In the genomic region with DNA sequence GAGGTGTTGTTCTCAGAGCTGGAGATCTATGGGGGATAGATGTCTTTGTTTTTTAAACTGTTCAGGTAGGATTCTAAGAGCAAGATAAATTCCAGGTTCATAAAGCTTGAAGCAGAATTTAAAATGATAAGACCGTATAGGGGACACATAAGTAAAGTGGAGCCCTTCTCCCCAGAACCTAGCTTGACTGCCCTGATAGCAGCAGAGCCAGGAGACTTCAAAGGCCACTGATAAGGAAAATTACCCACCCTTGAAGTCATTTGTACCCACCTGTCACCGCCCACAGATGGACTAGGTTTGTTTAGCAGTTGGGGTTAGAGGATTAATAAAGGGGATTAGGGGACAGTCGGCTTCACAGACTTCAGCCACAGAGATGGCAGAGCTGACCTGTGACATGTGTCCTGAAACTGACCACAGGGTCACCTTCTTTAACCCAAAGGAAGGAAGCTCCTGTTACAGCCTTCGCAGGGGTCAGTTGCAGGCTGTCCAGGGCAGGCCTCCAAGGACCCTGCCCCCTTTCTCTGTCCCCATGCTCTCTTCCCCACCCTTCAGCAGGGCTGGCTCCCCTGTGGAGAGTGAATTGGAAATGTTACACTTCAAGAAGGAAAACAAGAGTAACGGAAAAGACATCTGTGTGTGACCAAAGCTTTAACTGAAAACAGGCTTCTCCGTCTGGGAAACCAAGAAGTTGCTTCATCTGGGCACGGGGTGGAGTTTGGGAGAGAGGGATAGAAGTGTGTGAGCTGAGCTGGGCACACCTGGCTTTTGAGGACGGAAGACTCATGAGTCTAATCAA, we compare ENCODE assay signal across 17 mouse cellular contexts. TPM values are rescaled to one million over a fixed set of nuclear protein-coding genes. Genes with fewer than 3 reads are reported as not detected.
DNase-seq lines count a peak whose midpoint lies in the region; ATAC-seq and TF ChIP-seq lines count a peak whose summit lies in the region.
"Had no signal": no experiment of that assay in that cellular context is flagged by ENCODE, and none has a peak within 500 bp of the region (broad histone marks: within the 10 kb centered on the region; RNA-seq: fewer than 3 reads in every experiment).

No protein-coding gene starts in this region.

- ATAC-seq in intestine, embryonic 15.5 days: peak; percentile 58
- no peak for ATAC-seq in intestine, postnatal 0 days
- ATAC-seq in embryonic facial prominence, embryonic 11.5 days (replicated peaks; ENCODE audit: insufficient number of reproducible peaks, low FRiP score, low TSS enrichment, low read depth): peak; percentile 53
- ATAC-seq in granulocyte monocyte progenitor cell, adult 5-6 weeks (replicated peaks; ENCODE audit: poor library complexity, severe bottlenecking): peak; percentile 19; the same call in 1 of the 2 replicates
- ATAC-seq: liver, postnatal 0 days had no signal

- peak; percentile 83 for DNase-seq in embryonic facial prominence, embryonic 11.5 days (ENCODE audit: low spot score)
- peak; percentile 68 for DNase-seq in mesoderm, embryonic 11.5 days (ENCODE audit: low read depth, low spot score)
- DNase-seq in neural tube, embryonic 10.5 days (ENCODE audit: extremely low spot score, low spot score): no peak
- DNase-seq in adrenal gland, adult 8-10 months: no peak
- DNase-seq in cerebellum, adult 11-12 months: no peak
- DNase-seq: cerebellum, adult 11 months; gastrocnemius, adult 2 months; kidney, postnatal 25 days; left cerebral cortex, postnatal 4 days; liver, postnatal 0 days; thymus, postnatal 14 days had no signal

- H3K9me3 ChIP-seq in intestine, embryonic 15.5 days: no peaks in the 10 kb centered on the region
- no peaks in the 10 kb centered on the region for H3K9me3 ChIP-seq in intestine, postnatal 0 days (ENCODE audit: control insufficient read depth)
- H3K9me3 ChIP-seq in embryonic facial prominence, embryonic 11.5 days (replicated peaks; ENCODE audit: control insufficient read depth, low read length): no peaks in the 10 kb centered on the region
- H3K9me3 ChIP-seq: G1E; neural tube, embryonic 13.5 days had no signal

- 40% methylated on average over 8 of the region's 8 CpGs for WGBS in intestine, embryonic 15.5 days
- 32% methylated on average over 8 of the region's 8 CpGs for WGBS in intestine, postnatal 0 days
- 8% methylated on average over 8 of the region's 8 CpGs for WGBS in embryonic facial prominence, embryonic 11.5 days

- peaks cover 6% of the 10 kb centered on the region; the same call in 1 of the 2 replicates for H3K4me1 ChIP-seq in intestine, embryonic 15.5 days (replicated peaks)
- no peaks in the 10 kb centered on the region; the same call in none of the 2 replicates for H3K4me1 ChIP-seq in intestine, postnatal 0 days (replicated peaks; ENCODE audit: control insufficient read depth, insufficient read depth, low read length)
- no peaks in the 10 kb centered on the region; the same call in none of the 2 replicates for H3K4me1 ChIP-seq in embryonic facial prominence, embryonic 11.5 days (ENCODE audit: control insufficient read depth, insufficient read depth, low read length)

- H3K27me3 ChIP-seq in intestine, embryonic 15.5 days (replicated peaks): no peaks in the 10 kb centered on the region
- no peaks in the 10 kb centered on the region for H3K27me3 ChIP-seq in intestine, postnatal 0 days (replicated peaks; ENCODE audit: control insufficient read depth, insufficient read depth, low read length)
- no peaks in the 10 kb centered on the region for H3K27me3 ChIP-seq in embryonic facial prominence, embryonic 11.5 days (ENCODE audit: control insufficient read depth, insufficient read depth, low read length)
- H3K27me3 ChIP-seq: neural tube, embryonic 13.5 days had no signal

- TF ChIP-seq CTCF in intestine, postnatal 0 days (IDR thresholded peaks at IDR 0.05; ENCODE audit: low read depth): no peak

- no peaks in the 10 kb centered on the region for H3K36me3 ChIP-seq in intestine, embryonic 15.5 days
- H3K36me3 ChIP-seq in intestine, postnatal 0 days (ENCODE audit: control insufficient read depth, insufficient read depth): no peaks in the 10 kb centered on the region
- no peaks in the 10 kb centered on the region for H3K36me3 ChIP-seq in embryonic facial prominence, embryonic 11.5 days (replicated peaks; ENCODE audit: control insufficient read depth, insufficient read depth, low read depth, low read length)
- H3K36me3 ChIP-seq: G1E; neural tube, embryonic 13.5 days had no signal

- no peak overlapping the region for H3K4me2 ChIP-seq in intestine, embryonic 15.5 days (replicated peaks)
- H3K4me2 ChIP-seq in intestine, postnatal 0 days (replicated peaks; ENCODE audit: low read depth): no peak overlapping the region
- no peak overlapping the region for H3K4me2 ChIP-seq in embryonic facial prominence, embryonic 11.5 days (ENCODE audit: low read depth, low read length)
- H3K4me2 ChIP-seq: heart, embryonic 11.5 days; neural tube, embryonic 13.5 days had no signal

- no peak overlapping the region for H3K4me3 ChIP-seq in intestine, embryonic 15.5 days (replicated peaks)
- H3K4me3 ChIP-seq in intestine, postnatal 0 days (ENCODE audit: low read depth, low read length): no peak overlapping the region
- H3K4me3 ChIP-seq in embryonic facial prominence, embryonic 11.5 days (ENCODE audit: low read depth, low read length): no peak overlapping the region
- H3K4me3 ChIP-seq: gastrocnemius, adult 2 months; neural tube, embryonic 13.5 days had no signal

- H3K9ac ChIP-seq in intestine, embryonic 15.5 days: no peak overlapping the region
- H3K9ac ChIP-seq in intestine, postnatal 0 days (ENCODE audit: low read depth, low read length): no peak overlapping the region
- no peak overlapping the region for H3K9ac ChIP-seq in embryonic facial prominence, embryonic 11.5 days (replicated peaks; ENCODE audit: low read length)
- H3K9ac ChIP-seq: liver, postnatal 0 days; neural tube, embryonic 13.5 days had no signal

- H3K27ac ChIP-seq in intestine, embryonic 15.5 days: no peak overlapping the region
- no peak overlapping the region for H3K27ac ChIP-seq in intestine, postnatal 0 days (ENCODE audit: low read depth, low read length)
- no peak overlapping the region for H3K27ac ChIP-seq in embryonic facial prominence, embryonic 11.5 days (replicated peaks; ENCODE audit: low read depth, low read length)
- H3K27ac ChIP-seq: gastrocnemius, adult 2 months; neural tube, embryonic 13.5 days had no signal

RNA-seq across cellular contexts. Expression of a gene that starts 43.5 kb away (rescaled TPM):
- 9.8 and 10.3 TPM in 2 replicates for polyA plus RNA-seq in intestine, embryonic 15.5 days (2015; fragmentation: Nextera tagmentation; extraction: Ambion mirVana)
- polyA plus RNA-seq in intestine, postnatal 0 days (2015; fragmentation: Nextera tagmentation; extraction: Ambion mirVana): 3.1 and 3.6 TPM in 2 replicates
- 19.5 and 20.7 TPM in 2 replicates for polyA plus RNA-seq in embryonic facial prominence, embryonic 11.5 days (2014; fragmentation: Nextera tagmentation; extraction: Ambion mirVana)
- 0.30 TPM in 1 of 2 replicates, not detected in the other for total RNA-seq in granulocyte monocyte progenitor cell, adult 5-6 weeks (2014; fragmentation: Nextera tagmentation)
- total RNA-seq in granulocyte monocyte progenitor cell, adult 5-6 weeks (2017): 0.05 and 0.47 TPM in 2 replicates
- 10 to 100 TPM; 45.6 to 89.0 (median 65.4) TPM for total RNA-seq in adrenal gland, adult 8-10 months (2022)
- total RNA-seq: G1E had no signal
- polyA plus RNA-seq: G1E had no signal

Comparison
In these comparisons a context has a peak if more than half of its experiments do, and no peak if none do; other contexts are left out.
1. DNase-seq: peak in embryonic facial prominence, embryonic 11.5 days (single experiment) and mesoderm, embryonic 11.5 days (single experiment); none in neural tube, embryonic 10.5 days (single experiment), adrenal gland, adult 8-10 months (single experiment) and cerebellum, adult 11-12 months (single experiment).